Mouse (Mus musculus): ENCODE measurements around the gene Bola2.

The Bola2 gene

GRCm38 (mm10) chr7:126689021-126689420, 6.2 kb upstream of the Bola2 start:
- DNase-seq (ENCODE audit: low spot score in 2 of 2): no peak

GRCm38 (mm10) chr7:126690737-126691136, 4.5 kb upstream of the Bola2 start:
- no peak for DNase-seq (ENCODE audit: low spot score in 2 of 2)

GRCm38 (mm10) chr7:126691676-126692075, 3.5 kb upstream of the Bola2 start:
- DNase-seq (ENCODE audit: low spot score in 2 of 2): no peak

GRCm38 (mm10) chr7:126692426-126692825, 2.8 kb upstream of the Bola2 start:
- DNase-seq (ENCODE audit: low spot score in 2 of 2): no peak

- DNase-seq (ENCODE audit: low spot score in 2 of 2): peak; percentile 72 to 80
These were observed 1.9 kb upstream of the Bola2 start for GRCm38 (mm10) chr7:126693256-126693655.

- DNase-seq (ENCODE audit: low spot score in 2 of 2): no peak
These were observed 1.4 kb upstream of the Bola2 start for GRCm38 (mm10) chr7:126693781-126694180.

- no peak for DNase-seq (ENCODE audit: low spot score in 2 of 2)
These were observed 655 bp upstream of the Bola2 start for GRCm38 (mm10) chr7:126694441-126695051.

GRCm38 (mm10) chr7:126695631-126696207, 518 bp downstream of the Bola2 start, which contains the start of gene Slx1b:
Slx1b (minus strand) TSS chr7:126695784.
- peak; percentile 90 to 96 for DNase-seq (ENCODE audit: low spot score in 2 of 2)

GRCm38 (mm10) chr7:126696303-126696702, 1.1 kb downstream of the Bola2 start:
- DNase-seq (ENCODE audit: low spot score in 2 of 2): no peak

- no peak for DNase-seq (ENCODE audit: low spot score in 2 of 2)
These were observed 1.7 kb downstream of the Bola2 start for GRCm38 (mm10) chr7:126696886-126697285.

GRCm38 (mm10) chr7:126697838-126698237, 2.6 kb downstream of the Bola2 start:
- DNase-seq (ENCODE audit: low spot score in 2 of 2): no peak

GRCm38 (mm10) chr7:126700063-126701015, 5.1 kb downstream of the Bola2 start:
- no peak for DNase-seq (ENCODE audit: low spot score in 2 of 2)

GRCm38 (mm10) chr7:126701070-126701469, 5.9 kb downstream of the Bola2 start:
- DNase-seq (ENCODE audit: low spot score in 2 of 2): peak; percentile 78 to 85

- no peak for DNase-seq (ENCODE audit: low spot score in 2 of 2)
These were observed 6.6 kb downstream of the Bola2 start for GRCm38 (mm10) chr7:126701559-126702357.

- DNase-seq (ENCODE audit: low spot score in 2 of 2): no peak
These were observed 7.2 kb downstream of the Bola2 start for GRCm38 (mm10) chr7:126702358-126702757.

GRCm38 (mm10) chr7:126702861-126703756, 7.9 kb downstream of the Bola2 start:
- DNase-seq (ENCODE audit: low spot score in 2 of 2): no peak

- no peak for DNase-seq (ENCODE audit: low spot score in 2 of 2)
These were observed 8.5 kb downstream of the Bola2 start for GRCm38 (mm10) chr7:126703757-126704077.

- DNase-seq (ENCODE audit: low spot score in 2 of 2): peak; percentile 52 to 68
These were observed 9.2 kb downstream of the Bola2 start for GRCm38 (mm10) chr7:126704121-126704980.

GRCm38 (mm10) chr7:126707442-126708174, 12.4 kb downstream of the Bola2 start, which contains the start of gene Coro1a:
Coro1a (minus strand) TSS chr7:126707787.
- DNase-seq (ENCODE audit: low spot score in 2 of 2): no peak

All from urinary bladder, postnatal 36 days (tissue).